Mouse (Mus musculus) hematopoietic stem cell, adult 5-6 weeks (primary cell): ENCODE results near the gene Meox1. TPM values are rescaled to one million over a fixed set of nuclear protein-coding genes. Genes with fewer than 3 reads are reported as not detected.

Experiments
- ATAC-seq, 2 experiments: fragments of 125-278 bp in 1 of 2; replicated peaks in 1 of 2; 2 replicates each; pipeline ENCODE4 v1.8.0; 2016 to 2017; ENCODE audit warnings: inconsistent platforms in 2 of 2, mild to moderate bottlenecking in 2 of 2, moderate number of reproducible peaks in 2 of 2, low read depth in 1 of 2, moderate TSS enrichment in 1 of 2; ENCODE audit not compliant: low FRiP score in 2 of 2, poor library complexity in 2 of 2, severe bottlenecking in 2 of 2, insufficient read depth in 1 of 2, low TSS enrichment in 1 of 2
- total RNA-seq: library from RNA; stranded (forward); fragments of 172-1452, 232-1000 nt; gene quantifications from 2 replicates; pipeline ENCODE4 v1.2.3, GENCODE M21; 2017

The Meox1 gene
- total RNA-seq, 1 experiment from 2014 or later: not detected

- ATAC-seq: no peak
Measured at GRCm38 (mm10) chr11:101878696-101879095, 15.5 kb downstream of the Meox1 start.

- ATAC-seq: no peak
Measured at GRCm38 (mm10) chr11:101874978-101875377, 19.2 kb downstream of the Meox1 start.

GRCm38 (mm10) chr11:101873909-101874308, 20.3 kb downstream of the Meox1 start:
- ATAC-seq: no peak

GRCm38 (mm10) chr11:101871435-101871834, 22.7 kb downstream of the Meox1 start:
- no peak for ATAC-seq

- ATAC-seq: peak; percentile 56 to 62; a peak in 2 of 4 replicates
Measured at GRCm38 (mm10) chr11:101870067-101870765, 24.0 kb downstream of the Meox1 start.

GRCm38 (mm10) chr11:101867513-101868052, 26.6 kb downstream of the Meox1 start:
- no peak for ATAC-seq

- ATAC-seq: no peak
Measured at GRCm38 (mm10) chr11:101858742-101859141, 35.4 kb downstream of the Meox1 start.

- ATAC-seq: no peak
Measured at GRCm38 (mm10) chr11:101855950-101856712, 38.0 kb downstream of the Meox1 start.

GRCm38 (mm10) chr11:101851042-101851441, 43.1 kb downstream of the Meox1 start:
- no peak for ATAC-seq

GRCm38 (mm10) chr11:101849286-101849685, 44.9 kb downstream of the Meox1 start:
- no peak for ATAC-seq

GRCm38 (mm10) chr11:101847509-101847908, 46.7 kb downstream of the Meox1 start:
- ATAC-seq: no peak

- no peak for ATAC-seq
Measured at GRCm38 (mm10) chr11:101842773-101843163, 51.4 kb downstream of the Meox1 start.

- ATAC-seq: no peak
Measured at GRCm38 (mm10) chr11:101841998-101842772, 52.0 kb downstream of the Meox1 start.

GRCm38 (mm10) chr11:101840405-101840804, 53.8 kb downstream of the Meox1 start:
- no peak for ATAC-seq

GRCm38 (mm10) chr11:101839426-101839825, 54.7 kb downstream of the Meox1 start:
- ATAC-seq: no peak

- ATAC-seq: no peak
Measured at GRCm38 (mm10) chr11:101832001-101832400, 62.2 kb downstream of the Meox1 start.

- ATAC-seq: no peak
Measured at GRCm38 (mm10) chr11:101830616-101831015, 63.6 kb downstream of the Meox1 start.

GRCm38 (mm10) chr11:101830112-101830511, 64.1 kb downstream of the Meox1 start:
- ATAC-seq: no peak
